Mouse (Mus musculus): ENCODE data around the gene Tada3.
A peak's percentile ranks its signal among the peaks of the same experiment; 100 is the strongest.

Tada3 gene

GRCm38 (mm10) chr6:113377496-113378385, at the start of gene Tada3, which contains the start of gene Arpc4:
Gene Tada3 (minus strand): TSS chr6:113377883.
Gene Arpc4 (plus strand): TSS chr6:113378115.
- peak; percentile 98 for DNase-seq

GRCm38 (mm10) chr6:113427397-113427796, 49.7 kb upstream of the Tada3 start:
- peak; percentile 74 for DNase-seq

DNA sequence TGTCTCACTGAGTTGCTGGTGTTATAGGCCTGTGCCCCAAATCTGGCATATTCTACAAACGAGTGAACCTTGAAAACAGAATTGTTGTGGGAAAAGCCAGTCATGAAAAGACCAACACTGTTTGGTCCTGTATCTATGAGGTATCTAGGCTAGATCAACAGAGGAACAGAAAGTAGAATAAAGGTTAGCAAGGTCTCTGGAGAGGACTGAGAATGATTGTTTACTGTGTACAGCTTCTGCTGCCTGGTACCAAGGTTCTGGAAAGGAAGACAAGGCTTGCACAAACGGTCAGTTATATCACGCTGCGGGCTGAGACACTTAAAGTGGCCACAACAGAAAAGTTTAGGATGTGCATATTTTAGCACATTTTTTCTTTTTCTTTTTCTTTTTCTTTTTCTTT, 49.0 kb upstream of the Tada3 start:
- DNase-seq, result no peak

GRCm38 (mm10) chr6:113424187-113424586, 46.5 kb upstream of the Tada3 start:
- no peak for DNase-seq

DNA sequence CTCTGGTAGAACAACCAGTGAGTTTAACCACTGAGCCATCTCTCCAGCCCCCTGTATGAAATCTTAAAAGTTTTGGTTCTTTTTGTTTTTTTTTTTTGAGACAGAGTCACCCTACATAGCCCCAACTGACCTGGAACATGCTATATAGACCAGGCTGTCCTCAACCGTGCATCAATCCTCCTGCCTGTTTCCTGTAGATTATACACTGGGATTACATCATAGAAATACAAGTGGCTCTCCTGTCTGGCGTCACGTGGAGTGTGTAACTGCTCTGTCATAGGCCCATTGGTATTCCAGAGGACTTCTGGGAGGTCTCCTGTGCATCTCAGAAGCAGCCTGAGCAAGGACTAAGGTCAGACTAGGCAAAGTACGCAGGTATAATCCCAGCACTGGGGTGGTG, 45.3 kb upstream of the Tada3 start:
- DNase-seq, result no peak

DNA sequence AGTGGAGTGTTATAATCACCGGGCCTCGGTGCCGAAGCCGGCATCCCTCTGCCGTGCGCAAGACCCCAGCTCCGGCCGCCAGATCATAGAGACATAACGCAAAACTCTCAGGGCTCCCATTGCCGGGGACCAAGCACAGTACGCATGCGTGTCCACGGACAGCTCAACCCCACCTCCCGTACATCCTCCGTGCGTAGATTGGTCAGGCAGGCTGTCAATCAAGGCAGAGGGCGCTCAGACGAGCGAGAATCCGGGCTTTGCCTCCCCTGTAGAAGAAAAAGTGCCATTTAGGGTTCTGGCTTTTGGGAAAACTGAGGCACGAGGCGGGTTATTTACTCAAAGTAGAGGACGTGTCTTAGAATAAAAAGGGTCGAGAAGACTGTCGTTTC, 41.5 kb upstream of the Tada3 start, which contains the start of gene Rpusd3:
TSS of gene Rpusd3 (minus strand) at position 142 of the 389 bp plus-strand sequence.
- peak; percentile 99 for DNase-seq

GRCm38 (mm10) chr6:113418441-113419198, 40.9 kb upstream of the Tada3 start:
- no peak for DNase-seq

DNA sequence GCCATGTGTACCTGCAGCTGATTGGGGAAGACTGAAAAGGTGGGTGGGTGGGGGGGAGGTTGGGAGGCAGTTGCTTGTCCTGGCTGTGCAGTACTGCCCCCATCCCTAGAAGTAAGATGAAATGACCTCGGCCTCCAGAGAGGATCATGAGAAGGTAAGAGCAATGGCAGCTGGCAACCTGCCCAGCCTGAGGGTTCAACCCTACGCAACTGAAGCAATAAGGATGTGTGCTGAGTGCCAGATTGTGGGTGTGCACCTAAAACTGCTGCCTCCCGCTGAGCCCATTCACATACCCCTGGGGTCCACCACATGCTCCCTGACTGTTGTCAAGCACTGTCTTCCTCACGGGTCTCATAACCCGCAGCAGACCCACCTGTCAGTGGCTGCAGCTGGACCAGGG, 38.7 kb upstream of the Tada3 start:
- DNase-seq, result no peak

- DNase-seq, result no peak
Observed at GRCm38 (mm10) chr6:113410001-113410400, 32.3 kb upstream of the Tada3 start.

DNA sequence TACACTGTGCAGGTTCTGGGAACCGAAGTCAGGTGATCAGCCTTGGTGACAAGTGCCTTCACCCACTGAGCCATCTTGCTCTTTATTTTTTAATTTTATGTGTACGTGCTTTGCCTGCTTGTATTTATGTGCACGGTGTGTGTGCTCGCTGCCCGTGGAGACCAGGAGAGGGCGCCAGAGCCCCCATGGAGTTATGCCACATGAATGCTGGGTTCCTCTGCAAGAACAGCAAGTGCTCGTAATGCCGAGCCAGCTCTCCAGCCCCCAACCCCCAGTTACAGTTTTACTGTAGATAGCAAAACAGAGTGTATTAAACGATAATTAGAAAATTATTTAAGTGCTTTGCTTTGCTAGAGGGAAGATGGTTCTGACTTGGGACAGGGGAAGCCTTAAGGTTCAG, 29.0 kb upstream of the Tada3 start:
- DNase-seq, result peak; percentile 22

GRCm38 (mm10) chr6:113405483-113405882, 27.8 kb upstream of the Tada3 start:
- DNase-seq, result no peak

- peak; percentile 27 for DNase-seq
Observed at GRCm38 (mm10) chr6:113404649-113405448, 27.2 kb upstream of the Tada3 start.

- no peak for DNase-seq
Observed at GRCm38 (mm10) chr6:113402094-113402493, 24.4 kb upstream of the Tada3 start.

DNA sequence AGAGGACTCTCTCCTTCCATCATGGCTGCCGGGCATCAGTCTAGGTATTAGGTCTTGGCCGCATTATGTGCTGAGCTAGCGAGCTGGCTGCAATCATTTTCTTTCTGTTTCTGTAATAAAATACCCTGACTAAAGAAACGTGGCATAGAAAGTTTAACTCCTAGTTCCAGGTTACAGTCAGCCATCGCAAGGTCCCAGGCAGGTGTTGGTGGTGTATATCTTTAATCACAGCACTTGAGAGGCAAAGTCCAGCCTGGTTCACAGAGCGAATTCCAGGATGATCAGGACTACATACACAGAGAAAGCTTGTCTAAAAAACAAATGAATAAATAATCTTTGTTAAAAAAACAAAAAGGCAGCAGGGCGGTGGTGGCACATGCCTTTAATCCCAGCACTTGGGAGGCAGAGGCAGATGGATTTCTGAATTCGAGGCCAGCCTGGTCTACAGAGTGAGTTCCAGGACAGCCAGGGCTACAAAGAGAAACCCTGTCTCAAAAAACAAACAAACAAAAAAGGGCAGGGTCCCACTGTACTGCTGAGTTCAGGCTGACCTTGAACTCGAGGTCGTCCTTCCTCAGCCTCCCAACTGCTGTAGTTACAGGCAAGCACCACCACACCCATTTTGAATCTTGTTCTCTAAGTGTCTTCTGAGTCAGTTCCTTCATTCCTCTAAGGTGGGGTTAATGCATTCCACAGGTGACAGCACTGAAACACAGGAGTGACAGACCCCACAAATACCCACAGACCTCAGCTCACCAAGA, 18.8 kb upstream of the Tada3 start:
- DNase-seq, result no peak

GRCm38 (mm10) chr6:113395501-113395900, 17.8 kb upstream of the Tada3 start:
- no peak for DNase-seq

GRCm38 (mm10) chr6:113394811-113395210, 17.1 kb upstream of the Tada3 start:
- DNase-seq, result no peak

DNA sequence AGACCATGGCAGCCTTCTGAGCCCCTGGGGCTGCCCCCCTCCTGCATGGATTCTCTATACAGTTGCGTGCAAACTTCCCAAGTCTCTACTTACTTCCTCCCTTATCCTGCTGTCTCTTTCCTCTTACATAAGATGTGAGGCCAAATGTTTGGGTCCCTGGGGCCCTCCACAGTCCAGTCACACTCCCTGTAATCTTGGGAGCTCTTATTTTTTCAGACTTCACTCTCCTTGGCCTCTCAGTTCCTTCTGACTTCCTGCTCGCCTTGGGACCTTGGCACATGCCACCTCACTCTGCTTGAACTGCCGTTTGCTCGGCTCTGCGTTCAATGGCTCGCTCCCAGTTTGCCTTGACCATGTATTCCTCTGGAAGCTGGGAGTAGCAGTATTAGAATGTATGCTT, 16.3 kb upstream of the Tada3 start:
- no peak for DNase-seq

- peak; percentile 83 for DNase-seq
Observed at GRCm38 (mm10) chr6:113392387-113393071, 14.8 kb upstream of the Tada3 start.

GRCm38 (mm10) chr6:113392015-113392386, 14.3 kb upstream of the Tada3 start:
- DNase-seq, result no peak

DNA sequence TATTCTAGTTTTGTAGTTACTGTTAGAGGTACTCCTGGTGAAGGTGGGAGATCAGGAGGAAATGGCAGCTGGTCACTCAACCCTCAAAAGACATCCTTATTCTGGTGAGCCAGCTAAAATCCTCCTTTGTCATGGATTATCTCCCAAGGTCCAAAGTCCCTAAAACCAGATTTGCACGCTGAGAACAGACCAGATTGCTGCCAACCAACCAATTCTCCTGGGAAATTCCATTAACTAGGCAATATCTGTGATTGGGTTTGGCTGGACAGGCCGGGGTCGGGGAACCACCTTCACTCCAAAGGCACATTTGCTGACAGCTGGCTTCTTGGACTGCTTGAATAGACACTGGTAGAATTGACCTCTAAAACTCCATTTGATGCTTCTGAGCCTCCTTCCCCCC, 13.0 kb upstream of the Tada3 start:
- DNase-seq, result no peak

DNA sequence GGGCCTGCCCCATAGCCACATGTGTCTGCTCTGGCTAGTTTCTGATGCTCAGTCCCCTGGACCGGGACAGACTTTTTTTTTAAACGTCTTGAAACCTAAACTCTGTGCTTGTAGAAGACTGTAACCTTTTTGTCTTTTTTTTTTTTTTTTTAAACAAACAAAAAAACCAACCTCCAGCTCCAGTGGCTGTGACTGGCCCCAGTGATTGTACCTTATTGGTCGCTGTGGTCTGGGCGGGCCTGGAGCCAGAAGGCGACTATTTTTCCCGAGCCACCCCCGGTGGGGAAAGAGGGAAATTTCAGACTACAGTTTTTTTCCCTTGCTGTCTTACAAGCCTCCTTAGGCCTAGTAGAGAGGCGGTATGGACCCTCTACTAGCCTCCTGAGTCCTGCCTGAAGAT, 11.3 kb upstream of the Tada3 start, which contains the start of gene Ttll3:
TSS of gene Ttll3 (plus strand) at position 301 of the 400 bp plus-strand sequence.
- no peak for DNase-seq

GRCm38 (mm10) chr6:113386025-113386424, 8.3 kb upstream of the Tada3 start:
- DNase-seq, result no peak
